Mouse (Mus musculus) liver, adult (tissue): ENCODE data around the gene Phtf2.

Source experiments
- GATA4 ChIP-seq: IDR thresholded peaks from 2 replicates; pipeline ENCODE4 v1.6.1; 2014; ENCODE audit warnings: mild to moderate bottlenecking, low read length; ENCODE audit not compliant: insufficient replicate concordance

The Phtf2 gene

DNA sequence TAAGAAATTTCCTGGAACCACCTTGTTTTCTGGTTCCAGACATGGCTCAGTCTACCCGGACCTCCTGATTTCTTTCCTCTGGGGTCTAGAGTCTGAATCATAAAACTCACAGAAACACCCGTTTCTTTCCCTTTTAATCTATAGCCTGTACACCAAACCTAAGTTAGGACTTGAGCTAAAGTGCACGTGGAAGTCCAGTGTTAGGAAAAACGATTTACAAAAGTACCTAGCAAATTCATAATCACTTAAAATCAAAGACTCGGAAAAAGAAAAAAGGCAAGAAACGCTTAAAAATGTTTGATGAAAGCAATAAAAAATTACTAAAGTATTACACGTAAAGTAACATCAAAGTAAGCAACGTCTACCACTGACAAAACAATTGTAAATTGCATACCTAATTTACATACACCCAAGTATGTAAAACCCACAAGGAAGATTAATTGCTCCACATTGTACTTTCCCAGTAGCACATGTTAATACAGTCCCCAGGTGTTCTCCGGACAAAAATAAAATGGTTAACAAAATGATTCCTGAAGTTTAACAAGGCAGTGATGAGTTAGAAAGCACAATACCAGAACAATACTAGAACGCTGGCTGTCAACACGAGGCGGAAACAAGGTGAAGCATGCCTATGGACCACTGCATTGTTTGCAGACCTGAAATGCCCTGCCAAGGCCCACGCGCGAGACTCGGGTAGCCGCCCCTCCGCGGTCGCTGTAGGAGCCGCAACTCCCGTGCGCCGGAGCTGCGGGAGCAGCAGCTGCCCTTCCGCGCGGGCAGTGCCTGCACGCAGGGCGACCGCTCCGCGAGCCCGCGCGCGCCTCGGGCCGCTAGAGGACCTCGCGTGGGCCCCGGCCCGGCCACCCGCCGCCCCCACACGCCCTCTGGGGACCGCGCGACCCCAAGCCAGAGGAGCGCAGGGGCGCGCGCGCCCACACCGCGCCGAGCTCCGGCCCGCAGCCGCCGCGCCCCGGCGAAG lies 838 bp downstream of the Phtf2 start:
- no peak for TF ChIP-seq GATA4

DNA sequence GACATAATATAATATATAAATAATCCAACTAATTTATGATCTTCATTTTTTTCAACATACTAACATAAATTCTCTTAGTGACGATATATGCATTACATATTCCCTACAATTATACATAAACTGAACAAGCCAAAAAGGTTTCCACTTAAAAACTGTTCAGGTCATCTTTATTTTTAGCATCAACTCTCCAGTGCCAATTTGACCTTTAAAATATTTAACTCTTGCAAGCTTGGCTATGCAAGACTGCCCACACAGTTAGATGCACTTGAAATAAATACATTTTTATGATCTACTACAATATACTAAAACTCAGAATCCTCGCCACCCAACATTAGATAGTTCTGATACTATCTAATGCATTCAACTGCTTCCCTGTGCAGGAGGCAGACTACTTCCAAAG lies 1.5 kb downstream of the Phtf2 start:
- TF ChIP-seq GATA4: no peak

DNA sequence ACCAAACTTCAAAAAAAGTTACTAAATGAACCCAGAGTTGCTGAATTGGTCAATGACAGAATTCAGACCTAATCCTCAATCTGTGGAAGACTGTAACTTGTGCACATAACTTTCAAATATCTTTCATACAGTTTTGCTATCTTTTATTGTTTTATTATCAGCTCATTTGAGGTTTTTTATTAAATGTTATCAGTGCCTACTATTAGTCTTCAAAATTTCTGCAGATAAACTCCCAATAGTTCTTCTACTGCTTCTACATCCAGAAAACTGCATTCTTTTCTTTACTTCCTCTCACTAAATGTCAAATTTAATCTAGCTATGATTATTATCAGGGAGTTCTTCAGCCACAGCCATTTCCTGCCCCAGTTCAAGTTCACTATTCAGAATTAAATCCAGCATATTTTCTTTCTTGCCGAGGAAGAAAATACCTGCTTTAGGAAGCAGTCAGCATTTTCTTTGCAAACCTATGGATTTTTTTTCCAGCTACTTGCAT lies 4.9 kb downstream of the Phtf2 start:
- TF ChIP-seq GATA4: no peak

DNA sequence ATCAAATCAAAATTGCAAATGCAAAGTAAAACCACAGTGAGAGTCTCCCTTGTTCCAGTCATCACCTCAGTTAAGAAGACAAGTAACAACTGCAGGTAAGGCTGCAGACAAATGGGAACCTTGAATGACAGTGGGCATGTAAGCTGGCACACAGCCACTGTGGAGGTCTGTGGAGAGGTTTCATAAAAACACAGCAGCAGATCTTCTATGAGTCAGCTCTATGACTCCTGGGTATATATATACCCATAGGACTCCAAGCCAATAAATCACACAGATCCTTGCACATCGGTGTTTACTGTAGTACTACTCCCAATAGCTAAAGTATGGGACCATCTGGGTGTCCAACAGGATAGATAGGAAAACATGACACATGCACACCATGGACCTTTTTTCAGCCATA lies 8.8 kb downstream of the Phtf2 start:
- no peak for TF ChIP-seq GATA4

DNA sequence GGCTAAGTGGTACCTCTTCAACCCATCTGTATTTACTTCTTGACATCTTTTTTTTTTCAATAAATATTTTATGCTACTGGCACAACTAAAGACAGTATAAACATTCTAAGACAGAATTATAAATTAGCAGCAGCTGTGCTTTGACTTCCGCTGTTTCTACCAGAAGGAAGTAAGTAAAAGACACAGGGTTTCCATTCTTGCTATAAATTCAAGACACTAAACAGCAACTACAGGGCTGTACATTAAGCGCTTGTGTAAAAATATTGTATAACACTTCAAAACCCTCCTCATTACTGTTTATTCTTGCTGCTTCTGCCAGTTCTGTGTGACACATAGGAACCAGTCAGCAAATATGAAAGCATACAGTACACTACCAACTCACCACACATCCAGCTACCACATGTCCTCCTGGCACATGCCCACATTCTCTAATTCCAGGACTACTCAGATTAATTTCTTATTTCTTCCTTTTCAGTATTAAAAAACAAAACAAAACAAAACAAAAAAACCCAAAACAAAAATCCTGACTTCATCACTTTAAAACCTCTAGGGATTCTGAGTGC lies 16.6 kb downstream of the Phtf2 start:
- no peak for TF ChIP-seq GATA4

DNA sequence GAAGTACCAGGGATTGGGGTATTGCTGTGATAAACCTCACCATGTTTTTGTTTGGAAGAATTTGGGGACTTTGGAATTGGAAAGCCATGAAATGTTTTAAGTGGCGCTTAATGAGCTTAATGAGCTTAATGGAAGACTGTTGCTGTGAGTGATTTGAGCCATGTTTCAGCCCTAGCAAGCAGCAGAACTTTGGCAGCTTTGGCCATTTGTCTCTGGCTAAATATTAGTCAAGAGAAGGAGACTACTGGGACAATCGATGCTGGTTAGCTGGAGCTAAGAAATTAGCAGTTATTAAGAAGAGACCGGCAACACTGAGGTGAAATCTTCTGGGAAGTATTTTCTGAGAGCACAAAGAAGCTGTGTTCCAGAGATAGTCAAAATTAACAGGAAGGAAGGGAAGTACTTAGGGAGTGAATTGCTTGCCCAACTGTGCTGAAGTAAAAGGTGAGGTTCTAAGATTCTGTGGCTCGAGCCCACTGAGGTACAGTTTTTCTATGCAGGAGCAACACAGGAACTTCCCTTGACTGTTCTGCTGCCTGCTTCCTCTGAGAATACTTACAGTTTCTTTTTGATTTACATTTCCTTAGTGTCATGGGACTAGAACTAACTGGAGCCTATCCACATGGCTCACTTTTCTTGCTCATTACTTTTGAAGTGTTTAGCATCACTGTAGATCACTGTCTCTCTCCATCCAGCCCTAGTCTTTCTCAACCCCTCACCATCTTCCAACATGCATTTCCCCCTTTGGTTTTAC lies 17.5 kb downstream of the Phtf2 start:
- no peak for TF ChIP-seq GATA4

DNA sequence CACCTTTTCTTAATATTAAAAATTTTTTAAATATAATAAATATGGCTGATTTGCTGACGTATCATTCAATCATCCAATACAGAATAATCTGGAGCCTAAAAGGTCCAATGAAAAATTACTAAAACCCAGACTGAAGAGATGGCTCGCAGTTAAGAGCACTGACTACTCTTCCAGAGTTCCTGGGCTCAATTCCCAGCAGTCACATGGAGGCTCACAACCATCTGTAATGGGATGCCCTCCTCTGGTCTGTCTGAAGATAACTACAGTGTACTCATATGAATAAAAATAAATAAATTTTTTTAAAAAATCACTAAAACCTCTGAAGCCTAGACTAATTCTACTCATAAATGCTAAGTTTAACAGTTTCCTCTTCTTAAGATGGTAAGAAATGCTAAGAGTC lies 20.0 kb downstream of the Phtf2 start:
- no peak for TF ChIP-seq GATA4

DNA sequence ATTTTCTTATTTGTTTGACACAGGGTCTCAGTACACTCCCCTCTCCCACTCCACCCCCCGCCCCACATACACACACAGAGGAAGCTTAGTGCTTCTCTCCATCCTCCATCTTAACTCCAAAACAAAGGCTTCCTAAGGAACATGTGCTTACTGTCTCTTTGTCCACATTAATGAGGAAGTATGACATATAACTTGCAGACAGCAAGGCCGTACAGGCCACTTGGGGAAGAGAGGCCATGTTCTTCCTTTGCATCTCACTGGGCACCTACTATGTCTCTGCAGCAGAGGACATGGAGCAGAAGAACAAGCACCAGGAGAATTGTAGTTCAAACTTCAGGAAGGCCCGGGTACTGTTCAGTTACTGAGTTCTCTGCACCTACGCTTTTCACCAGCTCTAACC lies 21.4 kb downstream of the Phtf2 start:
- TF ChIP-seq GATA4: no peak

DNA sequence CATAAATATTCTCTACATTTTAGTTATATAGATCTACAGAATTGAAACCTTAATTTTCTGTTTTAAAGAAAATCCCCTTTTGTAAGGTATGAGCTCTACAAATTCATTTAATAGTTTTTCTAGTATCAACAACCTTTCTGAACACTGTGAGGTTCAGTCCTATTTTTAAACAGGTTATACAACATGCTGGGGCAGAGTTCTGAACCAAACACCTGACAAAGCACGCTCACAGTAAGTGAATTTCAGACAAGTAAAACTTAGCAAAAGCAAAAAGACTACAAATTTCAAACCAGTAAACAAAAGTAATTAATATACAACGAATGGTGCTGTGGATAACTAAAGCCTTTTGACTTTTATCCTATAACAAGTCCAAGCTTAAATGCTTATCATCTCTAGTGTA lies 23.5 kb downstream of the Phtf2 start:
- no peak for TF ChIP-seq GATA4

DNA sequence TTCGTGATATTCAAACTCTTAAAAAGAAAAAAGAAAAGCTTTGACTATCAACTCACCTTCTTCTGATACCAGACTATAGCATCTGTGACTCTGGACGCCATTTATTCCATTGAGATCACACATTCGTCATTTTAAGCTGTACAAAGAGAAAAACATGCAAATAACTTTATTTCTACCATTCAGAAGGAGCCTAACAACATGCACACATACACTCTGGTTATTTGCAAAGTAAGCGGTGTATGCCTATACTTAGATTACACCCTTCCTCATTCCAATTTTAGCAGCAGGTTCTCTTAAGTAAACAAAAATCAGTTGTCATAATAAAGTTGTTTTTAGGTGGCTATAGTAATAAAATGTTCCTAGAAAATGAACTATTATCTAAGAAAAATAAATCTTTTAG lies 26.9 kb downstream of the Phtf2 start:
- TF ChIP-seq GATA4: no peak

DNA sequence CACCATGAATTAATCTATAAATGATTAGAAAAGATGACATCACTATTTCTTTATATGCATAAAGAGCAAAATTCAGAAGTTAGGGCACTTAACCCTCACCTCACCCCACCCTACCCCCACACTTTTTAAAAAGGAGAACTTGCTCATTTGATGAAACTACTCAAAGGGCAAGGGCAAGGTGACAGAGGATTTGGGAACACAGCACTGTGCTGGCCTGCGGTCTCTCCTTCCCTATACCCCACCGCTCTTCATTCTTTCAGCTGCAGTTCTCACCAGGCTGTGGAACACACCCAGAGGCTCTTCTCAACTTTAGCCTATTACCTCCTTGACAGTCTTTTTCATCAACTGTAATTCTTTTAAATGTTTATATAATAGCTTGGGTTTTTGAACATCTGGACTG lies 34.9 kb downstream of the Phtf2 start:
- no peak for TF ChIP-seq GATA4

DNA sequence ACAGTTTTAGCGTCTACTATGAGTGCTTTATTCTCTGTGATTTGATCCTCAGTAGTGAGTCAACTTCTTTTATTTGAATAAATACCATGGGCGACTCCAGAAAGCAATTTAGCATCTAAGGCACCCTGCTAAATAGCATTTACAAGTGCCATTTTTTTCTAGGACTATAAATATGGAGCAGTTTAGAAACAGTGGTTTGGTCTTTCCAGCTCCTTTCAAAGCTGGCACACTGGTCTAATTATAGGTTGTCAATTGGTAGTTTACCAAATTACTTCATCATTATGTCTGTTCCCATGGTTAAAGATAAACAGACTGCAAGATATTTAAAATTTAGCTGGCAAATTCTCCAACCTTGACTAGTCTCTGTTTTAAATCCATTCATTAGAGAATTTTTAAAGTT lies 38.1 kb downstream of the Phtf2 start:
- TF ChIP-seq GATA4: no peak

DNA sequence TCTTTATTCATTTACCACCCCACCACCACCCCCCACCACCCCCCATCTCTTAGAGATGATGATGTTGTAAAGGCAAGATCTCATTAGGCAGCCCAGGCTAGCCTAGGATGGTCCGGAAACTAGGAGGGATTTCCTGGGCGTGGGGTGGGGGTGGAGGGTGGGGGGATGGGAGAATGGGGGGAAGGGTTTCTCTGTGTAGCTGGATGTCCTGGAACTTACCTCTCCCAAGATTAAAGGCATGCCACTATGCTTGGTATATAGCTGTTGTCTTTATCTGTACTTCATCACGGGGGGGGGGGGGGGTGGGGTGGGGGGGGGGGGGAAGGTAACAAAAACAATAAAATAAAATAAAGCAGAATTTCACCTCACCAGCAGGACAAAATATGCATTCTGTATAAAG lies 38.5 kb downstream of the Phtf2 start:
- TF ChIP-seq GATA4: no peak

DNA sequence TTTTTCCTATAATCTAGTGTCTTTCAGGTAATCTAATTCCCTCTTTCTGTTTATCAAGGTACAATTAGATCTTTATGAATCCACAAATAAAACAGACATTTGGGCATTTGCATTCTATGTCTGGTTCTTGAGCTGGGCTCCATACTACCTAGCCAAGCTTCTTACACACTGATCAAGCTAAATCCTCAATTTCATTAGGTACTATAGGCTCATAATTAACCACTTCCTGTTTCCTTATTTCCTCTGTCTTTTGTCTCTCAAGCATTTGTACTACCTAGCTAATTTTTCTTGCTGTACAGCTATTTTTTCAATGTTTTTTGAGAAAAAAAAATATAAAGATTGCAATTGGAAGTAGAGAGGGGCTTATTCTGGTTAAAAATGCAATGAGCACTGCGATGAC lies 44.8 kb downstream of the Phtf2 start:
- TF ChIP-seq GATA4: no peak

DNA sequence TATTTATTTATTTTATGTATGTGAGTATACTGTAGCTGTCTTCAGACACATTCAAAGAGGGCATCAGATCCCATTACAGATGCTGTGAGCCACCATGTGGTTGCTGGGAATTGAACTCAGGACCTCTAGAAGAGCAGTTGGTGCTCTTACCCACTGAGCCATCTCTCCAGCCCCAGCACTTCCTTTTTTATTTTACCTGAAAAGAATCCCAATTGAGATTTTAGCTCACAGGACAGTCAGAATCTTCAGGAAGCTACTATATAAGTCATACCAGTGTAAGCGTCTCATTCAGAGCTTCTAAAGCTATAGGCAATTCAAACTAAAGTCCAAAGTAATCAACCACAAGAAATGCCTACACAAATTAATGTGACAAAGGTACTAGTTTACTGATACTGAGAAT lies 47.5 kb downstream of the Phtf2 start:
- TF ChIP-seq GATA4: no peak

DNA sequence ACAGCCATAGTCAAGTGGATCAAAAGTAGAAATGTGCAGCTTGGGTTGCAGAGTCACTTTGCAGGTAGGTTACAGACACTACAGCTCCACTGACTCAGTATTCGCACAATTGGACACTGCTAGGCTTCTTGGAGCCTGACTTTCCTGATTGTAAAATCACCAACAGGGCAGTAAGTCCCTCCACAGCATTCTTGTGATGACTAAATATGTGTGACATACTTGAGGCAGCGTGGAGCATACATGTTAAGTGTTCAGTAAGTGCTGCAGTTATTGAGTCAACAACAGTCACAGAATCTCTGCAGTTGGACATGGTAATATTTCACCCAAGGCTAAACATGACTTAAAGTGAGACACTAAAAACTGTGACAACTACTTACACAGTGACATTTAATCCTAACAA lies 50.5 kb downstream of the Phtf2 start:
- no peak for TF ChIP-seq GATA4
